Mouse (Mus musculus) bone marrow macrophage, adult 2 months (primary cell): ENCODE data around the gene Hes2.

Source experiments
- CTCF ChIP-seq: IDR thresholded peaks from 2 replicates; pipeline ENCODE4 v1.5.1; 2012; ENCODE audit warnings: low read depth, mild to moderate bottlenecking, low read length, moderate library complexity
- POLR2A ChIP-seq: IDR thresholded peaks from 2 replicates; pipeline ENCODE4 v1.6.1; 2012; ENCODE audit warnings: mild to moderate bottlenecking, low read depth, low read length, borderline replicate concordance

DNA sequence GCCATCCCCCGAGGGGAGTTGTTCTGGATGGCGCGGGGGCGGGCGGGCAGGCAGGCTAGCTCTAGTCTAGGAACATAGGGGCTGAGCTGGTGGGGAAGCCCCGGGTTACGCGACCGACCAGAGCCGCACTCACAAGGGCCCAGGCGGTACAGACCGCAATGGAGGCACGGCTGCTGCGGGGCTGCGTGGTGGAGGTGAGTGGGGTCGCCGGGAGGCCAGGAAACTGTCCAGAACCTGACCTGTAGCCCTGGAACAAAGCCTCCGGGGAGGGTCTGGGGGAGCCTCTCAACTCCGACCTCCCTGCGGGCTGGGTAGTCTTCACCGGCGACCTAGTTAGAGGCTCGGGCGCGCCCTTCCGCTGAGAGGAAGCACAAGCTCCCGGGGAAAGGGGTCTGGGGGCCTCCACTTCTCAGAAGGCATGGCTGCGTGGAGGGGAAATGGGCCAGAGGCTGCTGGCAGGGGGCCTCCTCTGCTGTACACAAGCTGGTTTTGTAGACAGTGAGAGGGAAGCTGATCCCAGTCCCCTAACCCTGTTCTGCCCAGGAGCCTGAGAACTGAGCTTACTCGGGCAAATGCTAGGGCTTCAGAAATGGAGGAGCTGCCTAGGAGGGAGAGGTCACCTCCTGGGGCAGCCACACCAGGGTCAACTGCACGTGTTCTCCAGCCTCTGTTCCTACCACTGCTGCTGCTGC is 42.6 kb upstream of the Hes2 start, which contains the start of gene Tnfrsf25:
- TF ChIP-seq CTCF (no peak), POLR2A (no peak)
